Mouse (Mus musculus) Patski (cell line): Measurements from ENCODE around the gene Mmp25. TPM values are rescaled to one million over a fixed set of nuclear protein-coding genes. Genes with fewer than 3 reads are reported as not detected.

Source experiments
- ATAC-seq: fragments of 100-300 bp; one replicate; pipeline ENCODE4 v1.8.0; 2021
- CTCF ChIA-PET: fragments of 350-600 bp; sonication (Branson Sonifier 250); formaldehyde crosslinking; loops from one replicate; lab custom pipeline; 2022; ENCODE audit warnings: inconsistent platforms; lab: Charles Lee
- POLR2A ChIA-PET: fragments of 350-600 bp; sonication (Branson Sonifier 250); formaldehyde crosslinking; loops from one replicate; lab custom pipeline; 2022; ENCODE audit warnings: antibody characterized with exemption, inconsistent platforms; lab: Charles Lee
- DNase-seq: peaks from one replicate; pipeline ENCODE4 v3.0.0-alpha.2; 2011; ENCODE audit warnings: low read depth, low spot score
- H3K27me3 ChIP-seq: fragments of 371-371 bp; one replicate; pipeline ENCODE4 v1.5.1; 2021
- CTCF ChIP-seq: fragments of 100-300 bp; IDR thresholded peaks from one replicate; pipeline ENCODE4 v1.5.1; 2021
- in situ Hi-C: fragments of 300-500 bp; cut with MboI; formaldehyde crosslinking; loops from 3 replicates; pipeline ENCODE4 v1.11.1; 2018; ENCODE audit warnings: low pct_unique_long_range_greater_than_20kb, mixed read lengths
- polyA plus RNA-seq: library from polyadenylated mRNA; unstranded; gene quantifications from one replicate; pipeline ENCODE4 v1.2.3, GENCODE M21; 2021

Gene Mmp25
- not detected for polyA plus RNA-seq

DNA sequence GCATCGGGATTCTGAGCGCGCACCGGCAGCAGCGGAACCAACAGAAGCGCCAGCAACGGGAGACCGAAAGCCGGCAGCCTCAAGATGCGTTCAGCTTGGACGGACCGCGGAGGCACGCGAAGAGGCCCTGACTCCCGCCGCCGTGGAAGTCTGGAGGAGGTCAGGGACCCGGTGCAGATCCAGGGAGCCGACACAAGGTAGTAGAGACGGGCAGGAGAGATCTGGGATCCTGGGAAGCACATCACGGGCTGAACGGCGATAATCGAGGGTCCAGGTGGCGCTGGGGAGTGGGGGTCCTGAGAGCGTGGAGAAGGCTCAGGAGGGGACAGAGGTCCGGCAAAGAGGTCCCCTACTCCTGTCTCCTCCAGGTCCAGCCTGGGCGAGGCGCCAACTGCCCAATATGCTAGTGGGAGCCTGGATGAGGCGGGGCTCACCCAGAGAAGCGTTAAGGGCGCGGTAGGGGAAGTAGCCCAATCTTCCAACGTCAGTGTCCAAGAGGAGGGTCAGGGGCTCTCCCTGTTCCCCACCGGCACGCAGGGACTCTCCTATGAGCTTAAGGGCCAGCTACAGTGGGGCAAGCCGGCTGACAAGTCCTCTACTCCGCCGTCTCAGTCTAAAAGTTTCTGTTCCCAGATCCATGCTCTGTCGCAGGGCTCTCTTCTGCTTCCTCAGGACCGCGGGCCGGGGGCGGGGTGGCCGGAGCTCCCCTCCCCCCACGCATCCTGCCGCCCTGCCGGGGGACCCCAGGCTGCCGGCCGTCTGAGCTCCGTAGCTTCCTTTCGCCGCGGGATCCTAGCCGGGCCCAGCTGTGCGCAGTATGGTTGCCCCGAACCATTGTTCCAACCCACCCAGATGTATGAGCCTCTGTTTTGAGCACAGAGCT lies at the start of gene Mmp25:
TSS of gene Mmp25 (minus strand) at position 665 of the 883 bp plus-strand sequence.
- in situ Hi-C loops = no loop called here
- DNase-seq (no peak), ATAC-seq (no peak)
- CTCF ChIA-PET = no interaction called here
- no peak for TF ChIP-seq CTCF
- POLR2A ChIA-PET = interaction anchor here (0.6 kb wide), 1 partner anchor 464 kb away, joined by 3 read pairs; no protein-coding TSS in a partner anchor
- H3K27me3 ChIP-seq = no peaks in the 10 kb centered on the region

GRCm38 (mm10) chr17:23694491-23694890 lies 49.4 kb upstream of the Mmp25 start:
- in situ Hi-C loops = no loop called here
- DNase-seq (no peak), ATAC-seq (peak; percentile 77)
- TF ChIP-seq CTCF = no peak
- POLR2A ChIA-PET = no interaction called here
- CTCF ChIA-PET = interaction anchor here (1.1 to 3.0 kb wide), 5 partner anchors 10 to 30 kb away, joined by 3 to 16 read pairs (median 6); partner anchors contain the start of gene Cldn9
- H3K27me3 ChIP-seq = no peaks in the 10 kb centered on the region

DNA sequence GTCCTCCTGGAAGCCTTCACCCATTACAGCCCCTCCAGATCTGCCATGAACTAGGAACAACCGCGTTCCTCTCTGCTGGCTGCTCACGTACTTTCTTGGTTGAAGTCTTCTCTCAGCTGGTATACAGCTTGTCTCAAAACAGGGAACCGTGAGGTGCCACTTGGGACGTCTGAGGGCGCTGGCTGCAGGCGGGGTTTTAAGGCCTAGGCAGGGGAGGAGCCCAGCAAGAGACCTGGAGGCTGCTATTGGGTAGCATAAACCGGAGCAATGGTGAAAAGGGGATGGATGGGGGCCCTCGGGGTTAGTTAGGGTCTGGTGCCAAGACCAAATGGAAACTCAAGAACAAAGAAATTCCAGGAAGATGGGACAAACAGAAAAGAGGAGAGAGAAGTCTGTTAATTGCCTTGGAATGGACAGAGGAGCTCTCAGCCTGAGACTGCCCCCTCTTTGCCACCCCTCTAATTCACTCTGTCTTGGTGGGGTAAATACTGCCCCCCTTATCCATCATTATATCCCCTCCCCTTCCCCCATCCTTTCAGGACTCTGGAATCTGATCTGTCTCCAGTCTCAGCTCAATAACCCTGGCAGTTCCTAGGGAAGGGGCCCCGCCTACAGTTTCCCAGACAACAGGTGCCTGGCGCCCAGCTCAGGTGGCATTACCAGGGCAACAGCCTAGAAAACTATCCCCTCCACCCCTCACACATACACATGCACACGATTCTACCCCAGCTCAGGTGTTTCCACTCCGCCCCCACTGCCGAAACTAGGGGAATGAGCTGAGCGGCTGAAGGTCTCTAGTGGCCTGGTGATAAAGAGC lies 39.0 kb upstream of the Mmp25 start, which contains the start of gene Cldn9:
TSS of gene Cldn9 (minus strand) at position 171 of the 817 bp plus-strand sequence.
- H3K27me3 ChIP-seq = no peaks in the 10 kb centered on the region
- DNase-seq = no peak
- no peak for ATAC-seq
- in situ Hi-C loops = no loop called here
- no peak for TF ChIP-seq CTCF
- POLR2A ChIA-PET = interaction anchor here (0.6 kb wide), 1 partner anchor 1149 kb away, joined by 3 read pairs; no protein-coding TSS in a partner anchor
- CTCF ChIA-PET = interaction anchor here (1.8 to 3.0 kb wide), 4 partner anchors 10 to 22 kb away, joined by 5 to 16 read pairs (median 6); no protein-coding TSS in a partner anchor

DNA sequence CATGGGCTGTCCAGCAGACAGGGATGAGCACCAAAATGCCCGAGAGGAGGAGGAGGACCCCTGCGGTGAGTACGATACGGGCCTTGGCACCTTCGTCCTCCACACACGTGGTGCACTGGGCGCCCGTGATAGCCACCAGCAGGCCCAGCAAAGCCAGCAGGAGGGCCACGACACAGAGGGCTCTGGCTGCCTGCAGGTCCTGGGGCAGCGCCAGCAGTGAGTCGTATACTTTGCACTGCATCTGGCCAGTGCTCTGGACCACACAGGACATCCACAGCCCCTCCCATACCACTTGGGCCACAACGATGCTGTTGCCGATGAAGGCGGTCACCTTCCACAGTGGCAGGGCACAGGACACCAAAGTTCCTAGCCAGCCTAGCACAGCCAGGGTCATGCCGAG lies 38.1 kb upstream of the Mmp25 start:
- no peak for DNase-seq

DNA sequence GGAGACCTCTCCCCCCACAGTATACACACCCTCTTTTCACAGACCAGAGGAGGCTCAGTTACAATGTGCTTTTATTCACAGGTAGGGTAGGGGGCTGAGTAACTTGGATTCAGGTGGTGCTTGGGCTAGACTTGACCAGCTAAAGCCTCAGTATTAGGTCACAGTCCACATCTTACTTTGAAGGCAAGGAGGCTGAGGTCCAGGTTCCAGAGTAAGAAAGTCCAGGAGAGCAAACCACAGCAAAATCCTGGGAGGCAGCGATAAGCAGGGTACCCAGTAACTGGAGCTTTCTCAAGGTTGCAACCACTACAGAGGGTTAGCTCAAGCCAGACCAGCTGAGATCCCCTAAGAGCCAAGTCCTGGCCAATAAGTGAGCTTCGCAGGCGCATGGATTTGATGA lies 37.5 kb upstream of the Mmp25 start:
- POLR2A ChIA-PET = no interaction called here
- in situ Hi-C loops = no loop called here

More for the DNA sequence above, 38.1 kb upstream of the Mmp25 start:
- CTCF ChIA-PET = interaction anchor here (1.8 to 3.0 kb wide), 3 partner anchors 10 to 16 kb away, joined by 7 to 16 read pairs (median 7); no protein-coding TSS in a partner anchor
- TF ChIP-seq CTCF = no peak
- ATAC-seq = no peak
- POLR2A ChIA-PET = no interaction called here
- in situ Hi-C loops = no loop called here
- no peaks in the 10 kb centered on the region for H3K27me3 ChIP-seq

DNA sequence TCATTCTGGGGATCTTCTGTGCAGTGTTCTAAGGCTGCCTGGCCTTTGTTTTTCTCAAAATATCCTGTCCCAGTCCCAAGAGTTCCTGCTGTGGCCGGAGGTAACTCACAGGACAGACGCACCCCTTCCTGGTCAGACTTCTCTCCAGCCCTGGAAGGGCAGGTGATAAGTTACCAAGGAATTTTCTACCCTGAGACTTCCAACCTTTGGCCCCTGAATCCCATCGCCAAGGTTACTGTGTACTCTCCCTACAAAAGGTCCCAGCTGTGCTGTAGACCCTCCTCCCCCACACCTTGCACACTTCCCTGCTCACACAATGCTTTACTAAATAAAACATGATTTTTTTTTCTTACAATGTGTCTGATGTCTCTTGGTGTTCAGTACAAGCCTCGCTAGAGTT lies 37.0 kb upstream of the Mmp25 start:
- ChIA-PET CTCF (interaction anchor here (1.8 to 2.1 kb wide), 2 partner anchors 11 to 17 kb away, joined by 7 read pairs; no protein-coding TSS in a partner anchor), POLR2A (no interaction called here)
- no peak for ATAC-seq
- no peak for DNase-seq
- no peaks in the 10 kb centered on the region for H3K27me3 ChIP-seq
- no peak for TF ChIP-seq CTCF
- in situ Hi-C loops = no loop called here

More for the DNA sequence above, 37.5 kb upstream of the Mmp25 start:
- no peak for TF ChIP-seq CTCF
- CTCF ChIA-PET = interaction anchor here (1.8 to 2.1 kb wide), 2 partner anchors 11 to 17 kb away, joined by 7 read pairs; no protein-coding TSS in a partner anchor
- no peak for DNase-seq
- ATAC-seq = no peak
- H3K27me3 ChIP-seq = no peaks in the 10 kb centered on the region

GRCm38 (mm10) chr17:23681086-23681485 lies 36.0 kb upstream of the Mmp25 start:
- DNase-seq (no peak), ATAC-seq (peak; percentile 32)
- in situ Hi-C loops = no loop called here
- TF ChIP-seq CTCF = no peak
- ChIA-PET POLR2A (no interaction called here), CTCF (interaction anchor here (0.6 to 1.6 kb wide), 2 partner anchors 22 to 25 kb away, joined by 3 to 5 read pairs; no protein-coding TSS in a partner anchor)
- no peaks in the 10 kb centered on the region for H3K27me3 ChIP-seq

GRCm38 (mm10) chr17:23680336-23680735 lies 35.3 kb upstream of the Mmp25 start:
- ChIA-PET CTCF (interaction anchor here (1.6 kb wide), 1 partner anchor 26 kb away, joined by 5 read pairs; no protein-coding TSS in a partner anchor), POLR2A (interaction anchor here (0.9 kb wide), 1 partner anchor 18 kb away, joined by 3 read pairs; no protein-coding TSS in a partner anchor)
- no peak for TF ChIP-seq CTCF
- ATAC-seq = no peak
- in situ Hi-C loops = no loop called here
- H3K27me3 ChIP-seq = no peaks in the 10 kb centered on the region
- DNase-seq = no peak

GRCm38 (mm10) chr17:23679127-23679835 lies 34.2 kb upstream of the Mmp25 start, which contains the start of gene Cldn6:
TSS of gene Cldn6 (plus strand) at chr17:23679249.
- in situ Hi-C loops = no loop called here
- DNase-seq (no peak), ATAC-seq (no peak)
- ChIA-PET CTCF (no interaction called here), POLR2A (no interaction called here)
- no peak for TF ChIP-seq CTCF
- no peaks in the 10 kb centered on the region for H3K27me3 ChIP-seq
